Mouse (Mus musculus): Measurements from ENCODE around the gene Shcbp1l. TPM values are rescaled to one million over a fixed set of nuclear protein-coding genes. Genes with fewer than 3 reads are reported as not detected.
"Not testable (repeated sequence)": the region's sequence is repeated elsewhere in the genome, so short reads cannot be mapped to it uniquely, and the experiment has no call there.

Gene Shcbp1l
- polyA plus RNA-seq, 1 experiment from 2014 or later = 0.41 TPM

DNA sequence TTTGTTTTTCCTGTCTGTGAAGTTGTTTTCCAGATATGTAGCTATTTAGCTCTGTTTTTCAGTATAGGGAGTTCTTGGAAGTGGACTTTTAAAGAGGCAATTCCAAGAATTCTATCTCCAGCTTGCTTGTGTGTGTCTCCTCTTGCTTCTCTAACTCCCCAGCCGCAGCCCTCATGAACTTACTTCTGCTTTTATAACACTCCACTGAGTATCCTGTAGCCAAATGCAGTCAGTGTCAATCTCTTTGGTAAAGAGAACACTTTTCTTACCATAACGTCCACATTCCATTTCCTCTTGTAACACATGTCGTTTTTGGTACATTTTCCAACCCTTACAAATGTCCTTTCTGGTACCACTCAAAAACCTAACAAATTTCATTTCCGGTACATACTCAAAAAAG, 14.0 kb upstream of the Shcbp1l start:
- WGBS = 94% methylated on average over 2 of the region's 4 CpGs
- H3K9me3 ChIP-seq; ATAC-seq (replicated peaks); H3K4me2 ChIP-seq (replicated peaks); H3K9ac ChIP-seq (replicated peaks); H3K4me3 ChIP-seq; H3K27ac ChIP-seq (replicated peaks); H3K27me3 ChIP-seq; H3K36me3 ChIP-seq; H3K4me1 ChIP-seq: not testable (repeated sequence)

DNA sequence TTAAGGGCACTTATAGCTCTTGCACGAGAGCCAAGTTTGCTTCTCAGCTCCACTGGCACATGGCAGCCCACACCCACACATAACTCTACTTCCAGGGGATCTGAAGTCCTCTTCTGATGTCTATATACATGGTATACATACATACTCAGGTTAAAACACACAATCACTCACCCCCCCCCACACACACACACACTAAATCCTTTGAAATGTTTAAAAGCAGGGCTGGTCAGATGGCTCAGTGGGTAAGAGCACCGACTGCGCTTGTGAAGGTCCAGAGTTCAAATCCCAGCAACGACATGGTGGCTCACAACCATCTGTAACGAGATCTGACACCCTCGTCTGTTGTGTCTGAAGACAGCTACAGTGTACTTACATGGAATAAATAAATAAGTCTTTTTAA, 13.2 kb upstream of the Shcbp1l start:
- no peaks in the 10 kb centered on the region for H3K27me3 ChIP-seq
- no peaks in the 10 kb centered on the region for H3K36me3 ChIP-seq
- no peak overlapping the region for H3K4me2 ChIP-seq (replicated peaks)
- no peaks in the 10 kb centered on the region for H3K9me3 ChIP-seq
- H3K4me1 ChIP-seq = no peaks in the 10 kb centered on the region
- ATAC-seq (replicated peaks) = no peak
- H3K27ac ChIP-seq (replicated peaks) = no peak overlapping the region
- H3K4me3 ChIP-seq = no peak overlapping the region
- no peak overlapping the region for H3K9ac ChIP-seq (replicated peaks)
- WGBS = 88% methylated on average over 6 of the region's 6 CpGs

DNA sequence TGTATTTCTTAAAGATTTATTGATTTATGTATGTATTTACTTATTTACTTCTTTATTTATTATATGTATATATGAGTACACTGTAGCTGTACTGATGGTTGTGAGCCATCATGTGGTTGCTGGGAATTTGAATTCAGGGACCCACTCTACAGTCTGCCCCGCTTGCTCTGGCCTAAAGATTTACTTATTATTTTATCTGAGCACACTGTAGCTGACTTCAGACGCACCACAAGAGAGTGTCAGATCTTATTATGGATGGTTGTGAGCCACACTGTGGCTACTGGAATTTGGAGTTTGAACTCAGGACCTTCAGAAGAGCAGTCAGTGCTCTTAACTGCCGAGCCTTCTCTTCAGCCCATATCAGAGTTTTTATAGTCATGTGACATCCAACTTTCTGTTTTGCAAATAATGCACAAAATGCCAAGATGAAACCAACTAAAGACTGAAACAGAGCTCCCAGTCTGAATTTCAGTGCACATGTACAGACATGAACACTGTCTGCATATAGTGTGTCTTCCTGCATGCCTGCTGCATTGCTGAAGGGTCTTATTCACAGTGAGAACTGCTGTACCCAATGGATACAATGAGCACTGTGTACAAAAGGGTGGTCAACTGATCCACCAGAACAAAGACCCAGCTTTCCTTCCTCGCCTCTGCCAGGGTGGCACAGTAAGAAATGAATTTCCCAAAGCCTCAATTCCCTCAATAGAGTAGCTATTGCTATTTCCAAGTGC, 12.1 kb upstream of the Shcbp1l start:
- H3K4me1 ChIP-seq; H3K27ac ChIP-seq (replicated peaks); H3K4me3 ChIP-seq; H3K27me3 ChIP-seq; ATAC-seq (replicated peaks); H3K36me3 ChIP-seq; H3K9me3 ChIP-seq; H3K9ac ChIP-seq (replicated peaks); H3K4me2 ChIP-seq (replicated peaks): not testable (repeated sequence)
- WGBS = 70% methylated on average over 3 of the region's 4 CpGs

DNA sequence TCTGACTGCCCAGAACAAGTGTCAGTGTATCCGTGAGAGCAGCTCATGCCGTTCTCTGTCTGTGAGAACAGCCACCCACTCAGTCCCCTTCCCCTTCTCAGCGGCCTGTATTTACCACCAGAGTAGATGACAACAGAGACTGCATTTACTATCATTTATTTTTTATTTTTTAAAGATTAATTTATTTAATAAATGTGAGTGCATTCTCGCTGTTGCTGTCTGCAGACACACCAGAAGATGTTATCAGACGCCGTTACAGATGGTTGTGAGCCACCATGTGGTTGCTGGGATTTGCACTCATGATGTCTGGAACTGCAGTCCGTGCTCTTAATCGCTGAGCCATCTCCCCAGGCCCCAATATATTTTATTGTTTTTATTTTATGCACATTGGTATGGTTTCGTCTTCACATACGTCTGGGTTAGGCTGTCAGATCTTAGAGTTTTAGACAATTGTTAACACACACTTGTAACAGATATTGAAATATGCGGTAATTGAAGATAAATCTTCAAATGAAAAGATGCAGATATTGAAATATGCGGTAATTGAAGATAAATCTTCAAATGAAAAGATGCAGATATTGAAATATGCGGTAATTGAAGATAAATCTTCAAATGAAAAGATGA, 11.5 kb upstream of the Shcbp1l start:
- H3K4me3 ChIP-seq; ATAC-seq (replicated peaks); H3K4me2 ChIP-seq (replicated peaks); H3K27me3 ChIP-seq; H3K9ac ChIP-seq (replicated peaks); H3K4me1 ChIP-seq; H3K9me3 ChIP-seq; H3K27ac ChIP-seq (replicated peaks); H3K36me3 ChIP-seq: not testable (repeated sequence)
- WGBS = 79% methylated on average over 13 of the region's 13 CpGs

DNA sequence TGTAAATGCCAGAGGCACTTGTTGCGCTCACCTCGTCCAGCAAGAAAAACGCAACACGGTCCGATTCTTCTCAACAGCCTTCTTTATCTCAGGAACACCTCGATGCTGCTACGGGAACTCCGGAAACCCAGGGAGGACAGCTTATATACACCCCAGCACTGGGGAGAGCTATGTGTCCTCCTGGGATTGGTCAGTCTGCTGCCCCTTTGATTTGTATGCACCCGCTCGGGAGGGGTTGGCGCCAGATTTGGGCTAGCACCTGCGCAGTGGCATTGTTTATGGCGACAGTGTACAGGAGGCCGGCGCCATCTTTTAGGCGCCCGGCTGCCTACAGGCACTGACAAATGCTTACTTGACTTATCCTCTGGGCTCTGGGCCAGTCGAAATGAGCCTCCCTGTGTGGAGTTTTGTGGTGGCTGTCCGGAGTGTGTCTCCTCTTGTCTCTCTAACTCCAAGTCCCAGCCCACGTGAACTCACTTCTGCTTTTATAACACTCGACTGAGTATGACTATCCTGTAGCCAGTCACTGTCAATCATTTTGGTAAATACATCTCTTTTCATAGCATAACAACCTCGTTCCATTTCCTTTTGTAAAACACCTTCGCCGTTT, 10.7 kb upstream of the Shcbp1l start:
- not testable (repeated sequence) for H3K9ac ChIP-seq (replicated peaks); H3K27ac ChIP-seq (replicated peaks); H3K4me3 ChIP-seq; H3K4me2 ChIP-seq (replicated peaks); H3K4me1 ChIP-seq; ATAC-seq (replicated peaks); H3K36me3 ChIP-seq; H3K27me3 ChIP-seq; H3K9me3 ChIP-seq
- WGBS = 85% methylated on average over 24 of the region's 24 CpGs

DNA sequence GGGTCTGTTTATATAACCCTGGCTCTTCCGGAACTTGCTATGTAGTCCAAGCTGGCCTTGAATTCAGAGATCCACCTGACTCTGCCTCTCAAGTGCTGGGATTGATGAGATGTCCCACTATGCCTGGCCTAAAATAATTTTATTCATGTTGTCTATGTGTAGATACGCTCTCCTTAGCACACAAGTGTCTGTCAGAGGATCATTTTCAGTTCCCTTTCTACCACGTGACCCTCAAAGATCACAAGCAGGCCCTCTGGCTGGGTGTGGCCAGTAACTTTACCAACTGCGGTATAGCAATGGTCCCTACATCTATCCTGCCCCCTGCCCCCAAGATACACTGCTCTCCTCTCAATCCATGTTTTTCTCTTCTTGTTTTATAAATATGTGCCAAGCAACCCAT, 10.0 kb upstream of the Shcbp1l start:
- Histone ChIP-seq H3K27me3 (no peaks in the 10 kb centered on the region), H3K4me2 (replicated peaks) (no peak overlapping the region), H3K9me3 (no peaks in the 10 kb centered on the region), H3K4me1 (no peaks in the 10 kb centered on the region), H3K4me3 (no peak overlapping the region), H3K36me3 (no peaks in the 10 kb centered on the region), H3K27ac (replicated peaks) (no peak overlapping the region), H3K9ac (replicated peaks) (no peak overlapping the region)
- ATAC-seq (replicated peaks) = no peak
- WGBS = 96% methylated on average over 4 of the region's 4 CpGs

DNA sequence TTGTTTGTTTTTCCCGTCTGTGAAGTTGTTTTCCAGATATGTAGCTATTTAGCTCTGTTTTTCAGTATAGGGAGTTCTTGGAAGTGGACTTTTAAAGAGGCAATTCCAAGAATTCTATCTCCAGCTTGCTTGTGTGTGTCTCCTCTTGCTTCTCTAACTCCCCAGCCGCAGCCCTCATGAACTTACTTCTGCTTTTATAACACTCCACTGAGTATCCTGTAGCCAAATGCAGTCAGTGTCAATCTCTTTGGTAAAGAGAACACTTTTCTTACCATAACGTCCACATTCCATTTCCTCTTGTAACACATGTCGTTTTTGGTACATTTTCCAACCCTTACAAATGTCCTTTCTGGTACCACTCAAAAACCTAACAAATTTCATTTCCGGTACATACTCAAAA, 9.2 kb upstream of the Shcbp1l start:
- not testable (repeated sequence) for H3K27ac ChIP-seq (replicated peaks); H3K4me1 ChIP-seq; H3K36me3 ChIP-seq; H3K4me2 ChIP-seq (replicated peaks); H3K9ac ChIP-seq (replicated peaks); H3K9me3 ChIP-seq; ATAC-seq (replicated peaks); H3K27me3 ChIP-seq; H3K4me3 ChIP-seq
- WGBS = 83% methylated on average over 3 of the region's 5 CpGs

DNA sequence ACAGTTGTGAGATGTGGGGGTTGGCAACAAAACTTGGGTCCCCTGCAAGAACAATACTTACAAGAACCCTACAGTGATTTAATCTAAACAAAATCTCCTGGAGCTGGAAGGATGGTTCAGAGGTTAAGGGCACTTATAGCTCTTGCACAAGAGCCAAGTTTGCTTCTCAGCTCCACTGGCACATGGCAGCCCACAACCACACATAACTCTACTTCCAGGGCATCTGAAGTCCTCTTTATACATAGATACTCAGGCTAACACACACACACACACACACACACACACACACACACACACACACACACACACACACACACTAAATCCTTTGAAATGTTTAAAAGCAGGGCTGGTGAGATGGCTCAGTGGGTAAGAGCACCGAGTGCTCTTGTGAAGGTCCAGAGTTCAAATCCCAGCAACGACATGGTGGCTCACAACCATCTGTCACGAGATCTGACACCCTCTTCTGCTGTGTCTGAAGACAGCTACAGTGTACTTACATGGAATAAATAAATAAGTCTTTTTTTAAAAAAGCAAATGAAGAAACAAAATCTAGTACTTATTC, 8.6 kb upstream of the Shcbp1l start:
- WGBS = 84% methylated on average over 3 of the region's 3 CpGs
- not testable (repeated sequence) for H3K4me2 ChIP-seq (replicated peaks); H3K4me1 ChIP-seq; H3K27ac ChIP-seq (replicated peaks); H3K4me3 ChIP-seq; H3K36me3 ChIP-seq; H3K9me3 ChIP-seq; ATAC-seq (replicated peaks); H3K9ac ChIP-seq (replicated peaks); H3K27me3 ChIP-seq

DNA sequence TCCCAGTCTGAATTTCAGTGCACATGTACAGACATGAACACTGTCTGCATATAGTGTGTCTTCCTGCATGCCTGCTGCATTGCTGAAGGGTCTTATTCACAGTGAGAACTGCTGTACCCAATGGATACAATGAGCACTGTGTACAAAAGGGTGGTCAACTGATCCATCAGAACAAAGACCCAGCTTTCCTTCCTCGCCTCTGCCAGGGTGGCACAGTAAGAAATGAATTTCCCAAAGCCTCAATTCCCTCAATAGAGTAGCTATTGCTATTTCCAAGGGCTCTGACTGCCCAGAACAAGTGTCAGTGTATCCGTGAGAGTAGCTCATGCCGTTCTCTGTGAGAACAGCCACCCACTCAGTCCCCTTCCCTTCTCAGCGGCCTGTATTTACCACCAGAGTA, 7.2 kb upstream of the Shcbp1l start:
- H3K36me3 ChIP-seq; H3K4me1 ChIP-seq; H3K4me2 ChIP-seq (replicated peaks); ATAC-seq (replicated peaks); H3K4me3 ChIP-seq; H3K27me3 ChIP-seq; H3K9ac ChIP-seq (replicated peaks); H3K9me3 ChIP-seq; H3K27ac ChIP-seq (replicated peaks): not testable (repeated sequence)
- WGBS = 42% methylated on average over 4 of the region's 4 CpGs

DNA sequence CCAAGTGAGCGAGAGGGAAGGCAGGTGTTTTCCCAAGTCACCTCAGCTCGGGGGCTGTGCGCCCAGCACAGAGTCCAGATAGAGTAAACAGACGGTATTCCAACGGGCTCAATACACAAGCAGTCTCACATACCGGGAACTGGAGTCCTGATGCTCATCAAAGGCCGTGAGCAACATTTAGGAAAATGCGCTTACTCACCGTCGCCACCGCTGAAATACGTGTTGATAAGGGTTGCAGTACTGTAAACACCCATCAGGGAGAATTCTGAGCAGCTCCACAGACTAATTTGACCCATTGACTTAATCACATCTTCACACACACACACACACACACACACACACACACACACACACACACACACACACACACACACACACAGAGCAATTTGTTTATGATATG, 691 bp upstream of the Shcbp1l start:
- no peak overlapping the region for H3K27ac ChIP-seq (replicated peaks)
- peaks cover 6% of the 10 kb centered on the region for H3K4me1 ChIP-seq
- peak; percentile 26; the same call in 1 of the 2 replicates for ATAC-seq (replicated peaks)
- peak overlapping the region; percentile 96 for H3K4me2 ChIP-seq (replicated peaks)
- H3K9ac ChIP-seq (replicated peaks) = no peak overlapping the region
- WGBS = 32% methylated on average over 12 of the region's 12 CpGs
- no peaks in the 10 kb centered on the region for H3K36me3 ChIP-seq
- no peaks in the 10 kb centered on the region for H3K9me3 ChIP-seq
- H3K27me3 ChIP-seq = peaks cover 3% of the 10 kb centered on the region; the same call in 1 of the 2 replicates
- peak overlapping the region; percentile 61 for H3K4me3 ChIP-seq

DNA sequence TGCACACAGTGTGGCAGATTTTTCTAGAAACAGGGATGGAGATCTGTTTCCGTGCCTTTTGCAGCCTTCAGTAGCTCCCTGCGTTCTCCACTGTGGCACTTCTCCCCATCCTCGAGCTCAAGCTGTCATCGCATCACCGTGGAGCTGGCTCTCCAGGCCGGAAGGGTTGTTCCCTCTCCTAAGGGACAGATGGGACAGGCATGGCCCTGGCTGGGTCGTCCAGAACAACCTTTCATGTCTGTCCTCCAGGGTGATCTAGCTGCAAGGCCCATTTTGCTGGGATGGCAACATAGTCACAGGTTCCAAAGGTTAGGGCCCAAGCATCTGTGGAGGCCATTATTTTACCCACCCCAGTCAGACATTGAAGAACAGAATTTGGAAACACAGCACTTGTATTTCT, 6.2 kb downstream of the Shcbp1l start:
- Histone ChIP-seq H3K36me3 (no peaks in the 10 kb centered on the region), H3K9me3 (no peaks in the 10 kb centered on the region), H3K4me3 (no peak overlapping the region), H3K27ac (replicated peaks) (no peak overlapping the region), H3K27me3 (no peaks in the 10 kb centered on the region), H3K4me1 (no peaks in the 10 kb centered on the region), H3K9ac (replicated peaks) (no peak overlapping the region), H3K4me2 (replicated peaks) (no peak overlapping the region)
- no peak for ATAC-seq (replicated peaks)
- 79% methylated on average over 7 of the region's 7 CpGs for WGBS

DNA sequence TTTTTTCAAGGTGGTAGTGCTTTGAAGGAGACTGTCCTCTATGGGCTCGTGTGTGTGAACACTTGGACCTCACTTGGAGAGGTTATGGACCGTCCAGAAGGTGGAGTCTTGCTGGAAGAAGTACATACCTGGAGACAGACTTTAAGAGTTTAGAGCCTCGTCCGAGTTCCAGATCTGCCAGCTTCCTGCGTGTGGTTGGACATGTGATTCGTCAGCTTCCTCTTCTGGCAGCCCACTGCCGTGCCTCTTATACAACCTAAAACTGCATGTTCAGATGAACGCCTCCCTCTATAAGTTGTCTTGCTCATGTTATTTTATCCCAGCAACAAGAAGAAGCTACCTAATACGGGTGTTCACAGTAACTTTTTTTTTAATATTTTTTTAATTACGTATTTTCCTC, 6.7 kb downstream of the Shcbp1l start:
- H3K9me3 ChIP-seq = no peaks in the 10 kb centered on the region
- no peak overlapping the region for H3K4me3 ChIP-seq
- ATAC-seq (replicated peaks) = no peak
- 87% methylated on average over 10 of the region's 10 CpGs for WGBS
- no peak overlapping the region for H3K9ac ChIP-seq (replicated peaks)
- no peaks in the 10 kb centered on the region for H3K36me3 ChIP-seq
- H3K4me1 ChIP-seq = no peaks in the 10 kb centered on the region
- H3K27me3 ChIP-seq = no peaks in the 10 kb centered on the region
- H3K4me2 ChIP-seq (replicated peaks) = no peak overlapping the region
- no peak overlapping the region for H3K27ac ChIP-seq (replicated peaks)

All from forebrain, embryonic 15.5 days (tissue).